Mouse (Mus musculus): ENCODE measurements around the gene Sat2.
"Not testable (repeated sequence)": the region's sequence is repeated elsewhere in the genome, so short reads cannot be mapped to it uniquely, and the experiment has no call there.

The Sat2 gene

GRCm38 (mm10) chr11:69600098-69600497 lies 21.7 kb upstream of the Sat2 start:
- DNase-seq (ENCODE audit: low read depth, low spot score) = no peak

DNA sequence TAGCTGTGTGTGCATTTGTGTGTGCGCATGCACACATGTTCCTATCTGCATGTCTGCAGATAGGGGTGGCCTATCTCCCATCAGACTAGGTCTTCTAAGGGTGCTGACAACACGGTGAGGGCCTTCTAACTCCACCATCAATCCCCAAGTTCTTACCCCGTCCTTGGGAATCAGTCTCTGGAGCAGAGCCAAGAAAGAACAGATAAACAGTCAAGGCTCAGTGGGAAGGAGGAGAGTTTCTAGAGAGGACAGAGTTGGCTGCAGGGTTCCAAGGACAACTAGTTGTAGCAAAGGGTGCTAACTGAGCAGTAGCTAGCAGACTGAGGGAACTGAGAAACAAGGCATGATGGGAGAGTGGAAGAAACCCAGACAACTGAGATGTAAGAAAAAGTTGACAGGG lies 20.1 kb upstream of the Sat2 start:
- no peak for DNase-seq (ENCODE audit: low read depth, low spot score)

DNA sequence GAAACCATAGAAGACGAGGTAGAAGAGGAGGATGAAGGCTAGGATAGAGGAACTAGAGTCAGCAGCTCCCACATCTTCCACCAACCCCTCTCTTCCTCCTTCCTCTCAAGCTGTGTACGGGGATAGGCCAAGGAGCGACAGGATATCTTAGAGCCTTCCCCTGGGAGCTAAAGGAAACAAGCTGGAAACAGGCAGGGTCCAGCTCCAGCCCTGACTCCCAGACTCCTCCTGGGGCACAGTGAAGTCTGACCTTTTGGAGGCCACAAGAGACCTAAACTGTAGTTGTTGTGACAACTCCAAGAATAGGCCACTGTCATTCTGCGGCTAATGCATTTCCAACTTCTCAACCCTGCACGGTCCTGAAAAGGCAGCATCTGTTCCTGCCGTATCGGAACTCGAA lies 18.3 kb upstream of the Sat2 start:
- DNase-seq (ENCODE audit: low read depth, low spot score) = no peak

DNA sequence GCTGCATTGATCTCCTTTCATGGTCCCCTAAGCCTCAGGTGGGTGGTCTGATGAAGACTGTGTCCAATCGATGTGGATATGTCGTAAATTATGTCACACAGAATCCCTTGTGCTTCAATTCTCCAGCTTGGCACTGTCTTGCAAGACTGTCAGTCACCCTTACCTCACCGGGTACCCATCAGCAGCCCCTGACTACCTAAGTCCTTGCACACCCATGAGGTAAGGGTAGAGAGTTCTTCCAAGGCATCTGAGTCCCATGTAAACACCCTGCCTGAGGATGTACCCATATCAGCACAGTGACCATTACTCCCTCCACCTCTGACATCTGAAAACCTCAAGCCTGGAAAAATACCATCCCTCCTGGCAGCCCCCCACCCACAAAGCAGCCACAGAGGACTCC lies 17.5 kb upstream of the Sat2 start:
- no peak for DNase-seq (ENCODE audit: low read depth, low spot score)

- no peak for DNase-seq (ENCODE audit: low read depth, low spot score)
These were observed 16.8 kb upstream of the Sat2 start for GRCm38 (mm10) chr11:69604795-69605664.

DNA sequence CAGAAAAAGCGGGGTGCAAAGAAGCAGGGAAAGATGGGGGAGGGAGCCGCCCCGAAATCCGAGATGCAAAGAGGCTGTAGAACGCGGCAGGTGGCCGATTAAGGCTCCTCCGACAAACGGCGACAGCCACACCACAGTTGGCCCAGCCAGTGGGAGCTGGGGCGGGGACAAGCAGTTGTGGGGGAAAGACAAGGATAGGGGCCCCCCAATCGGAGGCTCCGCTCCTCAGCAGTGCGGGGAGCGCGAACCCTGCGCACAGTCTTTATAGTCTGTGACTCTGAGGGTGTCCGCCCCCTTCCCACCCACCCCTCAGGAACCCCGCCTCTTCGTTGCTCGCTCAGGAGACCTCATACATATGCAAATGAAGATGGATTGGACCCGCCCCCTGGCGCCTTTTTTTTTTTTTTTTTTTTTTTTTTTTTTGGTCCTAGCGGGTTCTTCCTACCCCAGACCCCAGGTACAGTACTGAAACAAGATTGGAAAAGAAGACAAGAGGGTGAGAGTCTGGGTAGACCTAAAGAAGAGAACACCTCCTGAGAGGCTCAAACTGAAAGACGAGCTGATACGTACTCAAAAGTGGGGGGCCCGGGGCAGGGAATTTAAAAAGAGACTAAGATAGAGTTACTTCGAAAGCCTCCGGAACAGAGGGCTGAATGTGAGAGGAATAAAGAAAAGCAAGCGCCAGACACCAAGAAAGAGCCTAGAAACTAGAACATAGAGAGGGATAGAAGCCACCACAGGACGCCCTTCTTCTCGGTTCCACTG lies 15.9 kb upstream of the Sat2 start, which contains the start of gene Atp1b2:
Gene Atp1b2 (minus strand): TSS at position 217 of the 765 bp plus-strand sequence.
- DNase-seq (ENCODE audit: low read depth, low spot score) = no peak

GRCm38 (mm10) chr11:69606491-69606795 lies 15.4 kb upstream of the Sat2 start:
- DNase-seq (ENCODE audit: low read depth, low spot score) = no peak

GRCm38 (mm10) chr11:69606832-69607231 lies 15.0 kb upstream of the Sat2 start:
- no peak for DNase-seq (ENCODE audit: low read depth, low spot score)

DNA sequence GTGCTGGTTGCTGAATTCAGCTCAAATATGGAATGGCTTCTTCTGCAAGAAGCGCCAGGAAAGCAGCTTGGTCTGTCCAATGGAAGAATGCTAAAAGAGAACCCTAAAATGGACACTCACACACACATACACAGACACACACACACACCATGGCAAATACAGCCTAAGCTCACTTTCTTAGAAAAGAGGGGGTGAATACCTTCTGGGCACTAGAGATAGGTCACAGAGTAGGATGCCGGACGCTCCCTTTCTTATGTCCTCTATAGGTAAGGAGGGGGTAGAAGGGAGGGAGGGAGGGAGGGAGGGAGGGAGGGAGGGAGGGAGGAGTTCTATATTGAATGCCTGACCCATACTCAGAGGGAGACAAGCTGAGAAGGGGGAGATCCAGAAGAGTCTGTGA lies 13.3 kb upstream of the Sat2 start:
- no peak for DNase-seq (ENCODE audit: low read depth, low spot score)

- DNase-seq (ENCODE audit: low read depth, low spot score) = no peak
These were observed 12.4 kb upstream of the Sat2 start for GRCm38 (mm10) chr11:69609416-69609815.

DNA sequence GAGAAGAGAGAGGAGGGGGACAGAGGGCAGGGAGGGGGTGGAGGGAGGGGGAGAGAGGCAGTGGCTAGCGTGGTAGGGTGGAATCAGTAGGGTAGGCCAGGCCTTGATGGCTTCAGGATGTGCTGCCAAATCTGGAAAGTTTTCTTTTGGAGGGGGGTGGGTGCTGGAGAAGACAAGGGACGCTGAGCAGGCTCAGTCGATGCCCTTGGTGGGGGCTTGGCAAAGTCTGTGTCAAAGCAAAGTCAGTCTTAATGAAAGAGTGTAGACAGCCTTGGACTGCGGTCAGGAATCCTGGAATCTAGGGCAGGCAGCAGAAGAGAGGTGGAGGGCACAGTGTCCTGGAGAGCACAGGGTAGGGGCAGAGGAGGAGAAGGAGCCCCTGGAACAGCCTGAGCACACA lies 10.9 kb upstream of the Sat2 start:
- DNase-seq (ENCODE audit: low read depth, low spot score) = no peak

DNA sequence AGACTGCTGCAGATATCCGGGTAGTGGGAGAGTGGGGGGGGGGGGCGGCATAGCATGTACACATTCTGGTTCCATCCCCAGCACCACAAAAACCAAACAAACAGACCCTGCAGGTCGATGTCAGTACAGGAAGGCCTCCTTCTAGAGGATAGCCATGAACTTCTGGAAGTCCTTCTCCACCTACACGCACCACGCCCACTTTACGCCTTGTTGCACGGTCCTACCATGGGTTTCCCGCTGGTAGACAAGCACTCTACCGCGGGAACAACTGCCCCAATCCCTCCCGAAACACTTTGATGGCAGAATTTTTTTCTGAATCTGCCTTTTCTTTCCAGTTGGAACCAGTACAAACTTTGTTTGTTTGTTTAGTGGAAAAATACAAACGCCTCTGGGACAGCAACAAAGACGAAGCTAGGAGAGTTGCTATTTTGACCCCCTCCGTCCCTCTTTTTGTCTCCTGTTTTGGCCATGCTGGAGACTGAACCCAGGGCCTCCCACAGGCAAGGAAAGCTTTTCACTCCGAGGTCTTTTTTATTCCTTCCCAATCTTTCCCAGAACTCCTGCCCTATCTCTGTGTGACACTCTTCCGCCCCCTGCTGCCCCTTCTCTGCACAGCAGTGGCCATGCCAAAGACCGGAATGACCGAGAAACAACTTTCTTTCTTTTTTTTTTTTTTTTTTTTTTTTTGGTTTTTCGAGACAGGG lies 8.1 kb upstream of the Sat2 start:
- DNase-seq (ENCODE audit: low read depth, low spot score) = peak; percentile 92

DNA sequence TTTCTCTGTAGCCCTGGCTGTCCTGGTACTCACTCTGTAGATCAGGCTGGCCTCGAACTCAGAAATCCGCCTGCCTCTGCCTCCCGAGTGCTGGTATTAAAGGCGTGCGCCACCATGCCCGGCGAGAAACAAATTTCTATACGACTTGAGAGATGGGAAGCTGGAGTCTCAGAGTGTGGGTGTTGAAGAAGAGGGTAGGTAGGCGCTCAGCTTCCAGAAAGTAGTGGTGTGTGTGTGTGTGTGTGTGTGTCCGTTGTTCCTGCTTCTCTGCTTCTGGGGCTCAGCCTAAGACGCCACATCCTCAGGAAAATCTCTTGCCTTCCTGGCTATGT lies 7.6 kb upstream of the Sat2 start:
- not testable (repeated sequence) for DNase-seq (ENCODE audit: low read depth, low spot score)

- no peak for DNase-seq (ENCODE audit: low read depth, low spot score)
These were observed 5.0 kb upstream of the Sat2 start for GRCm38 (mm10) chr11:69616781-69617180.

DNA sequence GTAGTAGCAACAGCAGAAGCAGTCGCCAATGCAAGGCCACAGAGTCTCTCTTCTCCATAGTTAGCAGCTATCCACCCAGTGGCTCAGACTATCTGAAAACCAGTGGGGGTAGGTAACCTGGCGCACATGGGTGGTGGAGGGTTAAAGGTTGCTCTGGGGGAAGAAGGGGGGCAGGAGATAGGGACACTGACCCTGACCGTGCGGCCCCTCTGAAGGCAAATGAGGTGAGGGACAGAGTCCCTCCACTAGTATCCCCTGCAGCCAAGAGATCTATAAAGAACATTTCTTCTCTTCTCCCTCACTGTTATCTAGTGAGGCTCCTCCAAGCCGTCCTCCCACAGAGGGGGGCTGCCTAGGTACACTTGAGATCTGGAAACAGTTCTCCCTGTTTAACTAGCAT lies 4.0 kb upstream of the Sat2 start, which contains the start of gene Shbg:
Gene Shbg (minus strand): TSS at position 101 of the 400 bp plus-strand sequence.
- no peak for DNase-seq (ENCODE audit: low read depth, low spot score)

GRCm38 (mm10) chr11:69620394-69621081 lies 1.3 kb upstream of the Sat2 start:
- no peak for DNase-seq (ENCODE audit: low read depth, low spot score)

DNA sequence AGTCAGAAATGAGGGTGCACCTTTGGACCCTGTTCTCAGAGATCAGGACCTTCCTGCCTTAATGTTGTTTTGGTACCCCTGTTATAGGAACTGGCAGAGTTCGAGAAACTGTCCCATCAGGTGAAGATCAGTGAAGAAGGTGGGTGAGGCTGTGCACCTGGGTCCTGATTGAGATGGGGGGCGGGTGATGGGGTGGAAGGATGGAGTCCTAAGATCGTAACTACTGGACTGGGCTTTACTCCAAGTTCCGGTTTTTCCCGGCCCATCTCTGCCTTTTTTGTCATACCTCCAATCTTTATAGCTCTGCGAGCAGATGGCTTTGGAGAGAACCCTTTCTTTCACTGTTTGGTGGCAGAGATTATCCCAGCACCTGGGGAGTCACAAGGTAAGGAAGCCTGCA lies 582 bp downstream of the Sat2 start:
- DNase-seq (ENCODE audit: low read depth, low spot score) = no peak

DNA sequence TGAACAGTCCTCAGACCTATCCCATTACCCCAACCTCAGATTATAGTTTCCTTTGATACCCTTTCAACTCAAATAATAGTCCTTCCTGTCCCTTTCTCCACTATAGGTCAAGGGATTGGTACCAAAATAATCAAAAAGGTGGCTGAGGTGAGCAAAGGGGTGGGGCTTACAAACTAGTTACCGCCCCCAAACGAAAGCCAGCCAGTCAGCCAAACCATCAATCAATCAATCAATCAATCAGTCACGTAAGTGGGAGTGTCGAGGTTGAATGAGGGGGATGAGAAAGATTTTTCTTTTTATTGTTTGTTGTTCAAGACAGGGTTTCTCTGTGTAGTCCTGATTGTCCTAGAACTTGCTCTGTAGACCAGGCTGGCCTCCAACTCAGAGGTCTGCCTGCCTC lies 1.2 kb downstream of the Sat2 start:
- DNase-seq (ENCODE audit: low read depth, low spot score) = no peak

DNA sequence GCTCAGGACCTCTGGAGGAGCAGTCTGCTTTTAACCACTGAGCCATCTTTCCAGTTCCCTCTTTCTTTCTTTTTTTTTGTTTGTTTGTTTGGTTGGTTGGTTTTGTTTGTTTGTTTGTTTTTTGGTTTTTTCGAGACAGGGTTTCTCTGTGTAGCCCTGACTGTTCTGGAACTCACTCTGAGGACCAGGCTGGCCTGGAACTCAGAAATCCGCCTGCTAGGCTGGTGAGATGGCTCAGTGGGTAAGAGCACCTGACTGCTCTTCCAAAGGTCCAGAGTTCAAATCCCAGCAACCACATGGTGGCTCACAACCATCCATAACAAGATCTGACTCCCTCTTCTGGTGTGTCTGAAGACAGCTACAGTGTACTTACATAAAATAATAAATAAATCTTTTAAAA lies 2.5 kb downstream of the Sat2 start:
- not testable (repeated sequence) for DNase-seq (ENCODE audit: low read depth, low spot score)

DNA sequence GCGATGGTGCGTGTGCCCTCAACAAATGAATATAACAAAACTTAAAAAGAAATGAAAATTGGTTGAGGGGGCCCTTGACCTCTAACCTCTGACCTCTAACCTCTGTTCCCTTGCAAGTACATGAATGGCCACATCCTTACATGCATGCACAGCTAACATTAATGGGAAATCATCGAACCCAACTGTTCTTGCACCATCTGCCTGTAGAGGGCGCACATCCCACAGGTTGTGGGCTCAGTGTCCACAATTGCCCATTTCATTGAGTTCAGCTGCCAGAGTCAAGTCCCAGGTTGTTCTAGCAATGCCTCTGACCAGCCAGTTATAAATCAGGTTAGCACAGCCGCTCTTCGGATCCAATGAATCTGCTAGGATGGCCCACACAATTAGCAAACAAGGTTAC lies 6.5 kb downstream of the Sat2 start:
- DNase-seq (ENCODE audit: low read depth, low spot score) = peak; percentile 93

GRCm38 (mm10) chr11:69629802-69630201 lies 8.0 kb downstream of the Sat2 start:
- peak; percentile 68 for DNase-seq (ENCODE audit: low read depth, low spot score)

All from 3T3-L1 (cell line).